Mouse (Mus musculus): ENCODE data around the gene Sh2d3c. TPM values are rescaled to one million over a fixed set of nuclear protein-coding genes. Genes with fewer than 3 reads are reported as not detected.

Gene Sh2d3c
- polyA plus RNA-seq, 1 experiment from 2014 or later: 26.7 TPM

GRCm38 (mm10) chr2:32684681-32685428 lies 36.0 kb upstream of the Sh2d3c start:
- Histone ChIP-seq H3K4me1 (peaks cover 19% of the 10 kb centered on the region), H3K4me3 (no peak overlapping the region), H3K27me3 (ENCODE audit: low read depth, poor library complexity, severe bottlenecking) (no peaks in the 10 kb centered on the region), H3K9me3 (replicated peaks) (no peaks in the 10 kb centered on the region), H3K36me3 (peaks cover 74% of the 10 kb centered on the region), H3K27ac (replicated peaks) (no peak overlapping the region)
- DNase-seq (ENCODE audit: low spot score): no peak
- WGBS: 92% methylated on average over 15 of the region's 15 CpGs

DNA sequence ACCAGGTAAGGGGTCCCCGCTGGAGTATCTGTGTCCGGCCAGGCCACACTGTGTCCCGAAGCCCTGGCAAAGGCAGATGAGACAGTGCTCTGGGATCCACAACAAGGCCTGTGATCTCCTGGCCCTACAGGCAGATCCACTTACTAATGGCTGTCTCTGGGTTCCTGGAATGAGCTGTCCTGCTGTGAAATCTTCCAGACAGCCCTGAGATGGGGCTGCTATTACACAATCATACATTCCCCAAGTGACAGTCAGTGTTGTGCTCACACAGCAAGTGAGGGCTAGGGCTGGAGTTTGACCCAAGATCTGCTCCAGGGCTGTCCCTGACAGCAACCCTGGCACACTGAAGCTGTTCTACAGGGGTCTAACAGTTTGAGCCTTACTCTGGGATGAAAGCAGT lies 35.0 kb upstream of the Sh2d3c start:
- WGBS: 98% methylated on average over 3 of the region's 3 CpGs
- Histone ChIP-seq H3K27me3 (ENCODE audit: low read depth, poor library complexity, severe bottlenecking) (no peaks in the 10 kb centered on the region), H3K36me3 (peaks cover 74% of the 10 kb centered on the region), H3K27ac (replicated peaks) (no peak overlapping the region), H3K9me3 (replicated peaks) (no peaks in the 10 kb centered on the region), H3K4me3 (no peak overlapping the region), H3K4me1 (peaks cover 24% of the 10 kb centered on the region)
- DNase-seq (ENCODE audit: low spot score): no peak

- WGBS: 93% methylated on average over 6 of the region's 6 CpGs
- H3K27me3 ChIP-seq (ENCODE audit: low read depth, poor library complexity, severe bottlenecking): no peaks in the 10 kb centered on the region
- H3K9me3 ChIP-seq (replicated peaks): no peaks in the 10 kb centered on the region
- DNase-seq (ENCODE audit: low spot score): no peak
- H3K4me3 ChIP-seq: no peak overlapping the region
- H3K4me1 ChIP-seq: peaks cover 17% of the 10 kb centered on the region
- H3K27ac ChIP-seq (replicated peaks): no peak overlapping the region
- H3K36me3 ChIP-seq: peaks cover 67% of the 10 kb centered on the region
Measured at GRCm38 (mm10) chr2:32686640-32687039, 34.2 kb upstream of the Sh2d3c start.

- Histone ChIP-seq H3K36me3 (peaks cover 62% of the 10 kb centered on the region), H3K27me3 (ENCODE audit: low read depth, poor library complexity, severe bottlenecking) (no peaks in the 10 kb centered on the region), H3K4me1 (peaks cover 20% of the 10 kb centered on the region), H3K9me3 (replicated peaks) (no peaks in the 10 kb centered on the region), H3K4me3 (no peak overlapping the region), H3K27ac (replicated peaks) (no peak overlapping the region; the same call in 1 of the 2 replicates)
- 95% methylated on average over 8 of the region's 8 CpGs for WGBS
- DNase-seq (ENCODE audit: low spot score): no peak
Measured at GRCm38 (mm10) chr2:32687562-32687961, 33.3 kb upstream of the Sh2d3c start.

GRCm38 (mm10) chr2:32689420-32689819 lies 31.4 kb upstream of the Sh2d3c start:
- 28% methylated on average over 5 of the region's 5 CpGs for WGBS
- no peak overlapping the region for H3K27ac ChIP-seq (replicated peaks)
- H3K36me3 ChIP-seq: peaks cover 45% of the 10 kb centered on the region

DNA sequence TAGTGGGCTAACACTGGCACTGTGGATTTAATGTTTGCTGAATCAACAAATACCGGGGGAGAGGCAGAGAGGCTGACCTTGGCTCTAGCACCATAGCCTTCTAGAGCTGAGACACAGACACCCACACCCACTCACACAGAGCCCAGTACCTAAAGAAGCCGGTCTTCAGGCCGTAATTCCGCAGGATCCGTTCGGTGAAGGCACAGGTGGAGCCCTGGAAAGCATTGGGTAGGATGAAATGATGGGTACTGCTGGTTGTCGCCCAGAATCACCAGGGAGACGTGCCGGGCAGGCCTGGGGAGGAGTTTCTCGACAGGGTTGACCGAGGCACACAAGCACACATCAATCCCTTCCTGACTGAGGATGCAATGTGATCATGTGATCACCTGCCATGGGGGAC lies 29.8 kb upstream of the Sh2d3c start:
- Histone ChIP-seq H3K4me3 (no peak overlapping the region), H3K27me3 (ENCODE audit: low read depth, poor library complexity, severe bottlenecking) (no peaks in the 10 kb centered on the region), H3K9me3 (replicated peaks) (no peaks in the 10 kb centered on the region), H3K36me3 (peaks cover 29% of the 10 kb centered on the region), H3K27ac (replicated peaks) (no peak overlapping the region), H3K4me1 (peaks cover 40% of the 10 kb centered on the region)
- WGBS: 91% methylated on average over 11 of the region's 11 CpGs
- DNase-seq (ENCODE audit: low spot score): no peak

More at GRCm38 (mm10) chr2:32689420-32689819, 31.4 kb upstream of the Sh2d3c start:
- DNase-seq (ENCODE audit: low spot score): peak; percentile 86
- no peak overlapping the region; the same call in 1 of the 2 replicates for H3K4me3 ChIP-seq
- H3K4me1 ChIP-seq: peaks cover 37% of the 10 kb centered on the region
- H3K9me3 ChIP-seq (replicated peaks): no peaks in the 10 kb centered on the region
- no peaks in the 10 kb centered on the region for H3K27me3 ChIP-seq (ENCODE audit: low read depth, poor library complexity, severe bottlenecking)

- WGBS: 96% methylated on average over 14 of the region's 14 CpGs
- Histone ChIP-seq H3K27ac (replicated peaks) (no peak overlapping the region), H3K9me3 (replicated peaks) (no peaks in the 10 kb centered on the region), H3K27me3 (ENCODE audit: low read depth, poor library complexity, severe bottlenecking) (no peaks in the 10 kb centered on the region), H3K4me1 (peaks cover 40% of the 10 kb centered on the region), H3K4me3 (peak overlapping the region; percentile 90; the same call in 1 of the 2 replicates), H3K36me3 (peaks cover 14% of the 10 kb centered on the region)
- no peak for DNase-seq (ENCODE audit: low spot score)
Measured at GRCm38 (mm10) chr2:32692496-32692895, 28.4 kb upstream of the Sh2d3c start.

GRCm38 (mm10) chr2:32693282-32693681 lies 27.6 kb upstream of the Sh2d3c start:
- no peak for DNase-seq (ENCODE audit: low spot score)
- peaks cover 6% of the 10 kb centered on the region; the same call in 1 of the 2 replicates for H3K36me3 ChIP-seq
- H3K4me1 ChIP-seq: peaks cover 40% of the 10 kb centered on the region
- no peaks in the 10 kb centered on the region for H3K27me3 ChIP-seq (ENCODE audit: low read depth, poor library complexity, severe bottlenecking)
- 25% methylated on average over 7 of the region's 7 CpGs for WGBS
- peak overlapping the region; percentile 91 for H3K27ac ChIP-seq (replicated peaks)
- no peaks in the 10 kb centered on the region for H3K9me3 ChIP-seq (replicated peaks)
- peak overlapping the region; percentile 90 for H3K4me3 ChIP-seq

DNA sequence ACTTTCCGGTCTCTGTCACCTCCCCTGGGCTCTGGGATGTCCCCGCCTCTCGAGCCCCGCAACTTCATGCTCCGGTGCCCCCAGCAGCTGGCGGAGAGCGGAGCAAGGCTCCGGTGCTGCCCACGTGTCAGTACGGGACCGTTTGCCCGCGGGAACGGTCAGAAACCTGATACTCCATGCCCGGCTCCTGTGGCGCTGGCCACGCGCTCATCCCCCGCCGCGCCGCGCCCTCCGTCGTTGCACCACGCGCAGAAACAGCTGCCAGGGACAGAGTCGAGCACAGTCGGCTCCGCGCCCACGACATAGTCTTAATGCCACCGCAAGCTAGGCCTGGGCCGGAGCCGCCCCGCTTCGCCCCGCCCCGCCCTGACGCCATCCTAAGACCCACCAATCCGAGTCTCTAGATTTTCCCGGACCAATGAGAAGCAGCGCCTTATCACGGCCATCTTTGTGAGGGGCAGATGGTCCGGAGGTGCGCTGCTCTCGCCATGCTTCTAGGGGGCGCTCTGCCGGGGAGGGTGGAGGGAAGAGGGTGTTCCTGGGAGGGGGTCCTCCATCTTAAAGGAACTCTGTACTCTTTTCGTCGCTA lies 26.9 kb upstream of the Sh2d3c start:
- WGBS: under 1% methylated on average over 51 of the region's 51 CpGs
- Histone ChIP-seq H3K27me3 (ENCODE audit: low read depth, poor library complexity, severe bottlenecking) (no peaks in the 10 kb centered on the region), H3K9me3 (replicated peaks) (no peaks in the 10 kb centered on the region), H3K4me3 (peak overlapping the region; percentile 90), H3K4me1 (peaks cover 40% of the 10 kb centered on the region), H3K27ac (replicated peaks) (peak overlapping the region; percentile 91), H3K36me3 (peaks cover 5% of the 10 kb centered on the region; the same call in 1 of the 2 replicates)
- peak; percentile 96 for DNase-seq (ENCODE audit: low spot score)

DNA sequence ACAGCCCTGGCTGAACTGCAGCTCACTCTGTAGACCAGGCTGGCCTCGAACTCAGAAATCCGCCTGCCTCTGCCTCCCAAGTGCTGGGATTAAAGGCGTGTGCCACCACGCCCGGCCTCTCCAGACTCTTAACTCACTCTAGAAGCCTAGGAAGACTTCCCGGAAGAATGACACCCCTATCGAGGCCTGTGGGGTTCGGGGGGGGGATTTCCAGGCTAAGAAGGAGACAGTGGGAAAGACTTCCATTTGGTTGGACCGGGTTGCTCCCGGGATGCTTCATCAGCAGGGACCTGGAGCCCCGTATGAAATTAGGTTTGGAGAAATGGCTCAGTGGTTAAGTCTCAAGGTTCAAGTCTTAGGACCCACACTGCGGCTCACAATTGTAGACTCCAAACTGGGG lies 26.2 kb upstream of the Sh2d3c start:
- WGBS: 90% methylated on average over 12 of the region's 12 CpGs
- peaks cover 36% of the 10 kb centered on the region for H3K4me1 ChIP-seq
- peak overlapping the region; percentile 90 for H3K4me3 ChIP-seq
- no peaks in the 10 kb centered on the region for H3K9me3 ChIP-seq (replicated peaks)
- peak overlapping the region; percentile 91 for H3K27ac ChIP-seq (replicated peaks)
- H3K27me3 ChIP-seq (ENCODE audit: low read depth, poor library complexity, severe bottlenecking): no peaks in the 10 kb centered on the region
- peaks cover 5% of the 10 kb centered on the region; the same call in 1 of the 2 replicates for H3K36me3 ChIP-seq
- DNase-seq (ENCODE audit: low spot score): no peak

GRCm38 (mm10) chr2:32699680-32700079 lies 21.2 kb upstream of the Sh2d3c start:
- Histone ChIP-seq H3K9me3 (replicated peaks) (no peaks in the 10 kb centered on the region), H3K27ac (replicated peaks) (no peak overlapping the region), H3K36me3 (peaks cover 27% of the 10 kb centered on the region), H3K4me1 (0 out of 2 replicates have a peak, but pooled peaks cover 3% of the 10 kb centered on the region), H3K4me3 (no peak overlapping the region), H3K27me3 (ENCODE audit: low read depth, poor library complexity, severe bottlenecking) (no peaks in the 10 kb centered on the region)
- WGBS: 86% methylated on average over 6 of the region's 6 CpGs
- DNase-seq (ENCODE audit: low spot score): no peak

- Histone ChIP-seq H3K4me1 (0 out of 2 replicates have a peak, but pooled peaks cover 3% of the 10 kb centered on the region), H3K27me3 (ENCODE audit: low read depth, poor library complexity, severe bottlenecking) (no peaks in the 10 kb centered on the region), H3K36me3 (peaks cover 42% of the 10 kb centered on the region), H3K9me3 (replicated peaks) (no peaks in the 10 kb centered on the region), H3K4me3 (no peak overlapping the region), H3K27ac (replicated peaks) (no peak overlapping the region)
- 89% methylated on average over 14 of the region's 14 CpGs for WGBS
- no peak for DNase-seq (ENCODE audit: low spot score)
Measured at GRCm38 (mm10) chr2:32700966-32701743, 19.7 kb upstream of the Sh2d3c start.
